Mouse (Mus musculus): ENCODE data around the gene Fmnl2.

Gene Fmnl2

GRCm38 (mm10) chr2:52857611-52858528 is at the start of gene Fmnl2:
Gene Fmnl2, plus strand, starts transcription at chr2:52857860.
- DNase-seq (ENCODE audit: low spot score): no peak

GRCm38 (mm10) chr2:52809988-52810387 is 47.7 kb upstream of the Fmnl2 start:
- no peak for DNase-seq (ENCODE audit: low spot score)

DNA sequence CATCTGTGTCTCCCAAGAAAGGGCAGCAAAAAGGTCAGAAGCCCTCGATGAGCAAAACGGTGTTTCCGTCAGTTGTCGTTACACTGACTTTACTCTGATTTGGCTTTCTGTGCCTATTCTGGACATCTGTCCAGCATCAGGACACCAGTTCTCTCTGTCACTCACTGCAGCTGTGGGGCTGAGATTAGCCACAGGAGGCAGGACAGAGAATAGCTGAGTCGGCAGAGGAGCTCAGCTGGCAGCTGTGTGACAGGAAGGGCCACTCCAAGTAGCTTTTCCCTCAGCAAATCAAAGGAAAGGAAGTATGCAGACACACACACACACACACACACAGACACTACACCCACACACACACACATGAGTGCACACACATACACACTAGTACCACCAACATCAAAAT is 46.0 kb upstream of the Fmnl2 start:
- no peak for DNase-seq (ENCODE audit: low spot score)

GRCm38 (mm10) chr2:52817341-52817740 is 40.3 kb upstream of the Fmnl2 start:
- DNase-seq (ENCODE audit: low spot score): no peak

GRCm38 (mm10) chr2:52818944-52819343 is 38.7 kb upstream of the Fmnl2 start:
- no peak for DNase-seq (ENCODE audit: low spot score)

GRCm38 (mm10) chr2:52822214-52822613 is 35.4 kb upstream of the Fmnl2 start:
- DNase-seq (ENCODE audit: low spot score): no peak

DNA sequence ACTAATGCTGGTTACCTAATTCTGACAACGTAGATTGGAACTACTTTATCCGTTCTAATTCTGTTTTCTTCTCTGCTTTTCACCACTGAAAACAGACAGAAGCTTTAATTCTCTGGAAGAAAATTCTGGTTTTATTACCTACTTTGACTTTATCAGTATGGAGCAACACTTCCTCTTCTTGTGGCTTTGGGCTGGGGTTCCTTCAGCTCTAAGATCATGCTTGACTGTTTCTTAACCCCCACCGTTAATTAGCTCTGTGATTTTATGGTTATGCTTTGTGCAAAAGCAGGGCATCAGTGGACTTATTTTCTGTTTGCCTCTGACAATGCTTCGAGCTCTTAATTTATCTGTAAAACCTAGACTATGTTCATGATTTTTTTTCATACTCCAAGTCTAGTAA is 29.6 kb upstream of the Fmnl2 start:
- DNase-seq (ENCODE audit: low spot score): no peak

DNA sequence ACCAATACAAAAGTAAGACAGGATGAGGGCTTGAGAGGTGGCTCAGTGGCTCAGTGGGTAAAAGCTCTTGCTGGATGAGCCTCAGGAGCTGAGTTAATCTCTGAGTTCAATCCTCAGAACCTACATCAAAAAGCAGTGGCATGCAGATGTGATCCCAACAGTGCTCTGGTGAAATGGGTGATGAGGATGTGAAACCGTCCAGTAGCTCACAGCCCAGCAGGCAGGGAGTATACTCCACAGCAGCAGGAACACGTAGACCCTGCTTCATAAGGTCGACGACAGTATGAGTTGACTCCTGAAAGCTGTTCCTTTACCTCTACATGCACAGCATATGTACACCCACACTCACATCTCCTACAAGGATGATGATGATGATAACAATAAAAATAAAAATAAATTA is 27.1 kb upstream of the Fmnl2 start:
- no peak for DNase-seq (ENCODE audit: low spot score)

- no peak for DNase-seq (ENCODE audit: low spot score)
Observed at GRCm38 (mm10) chr2:52831585-52831984, 26.1 kb upstream of the Fmnl2 start.

DNA sequence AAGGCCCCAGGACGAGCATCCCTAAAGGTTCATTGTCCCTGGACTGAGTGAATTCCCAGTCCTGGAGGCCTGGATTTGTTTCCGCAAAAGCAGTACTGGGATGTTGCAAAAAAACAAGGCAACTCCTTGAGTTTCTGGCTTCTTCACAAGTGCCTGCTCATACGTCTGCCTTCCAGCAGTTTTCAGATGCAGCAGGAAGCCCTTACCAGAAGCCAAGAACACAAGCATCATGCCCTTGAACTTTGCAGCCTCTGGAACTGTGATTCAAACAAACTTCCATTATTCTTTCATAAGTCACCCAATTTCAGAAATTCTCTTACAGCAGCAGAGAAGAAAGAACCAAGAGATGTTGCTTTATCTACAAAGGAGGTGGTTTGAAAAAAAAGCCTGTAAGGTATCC is 21.9 kb upstream of the Fmnl2 start:
- DNase-seq (ENCODE audit: low spot score): no peak

DNA sequence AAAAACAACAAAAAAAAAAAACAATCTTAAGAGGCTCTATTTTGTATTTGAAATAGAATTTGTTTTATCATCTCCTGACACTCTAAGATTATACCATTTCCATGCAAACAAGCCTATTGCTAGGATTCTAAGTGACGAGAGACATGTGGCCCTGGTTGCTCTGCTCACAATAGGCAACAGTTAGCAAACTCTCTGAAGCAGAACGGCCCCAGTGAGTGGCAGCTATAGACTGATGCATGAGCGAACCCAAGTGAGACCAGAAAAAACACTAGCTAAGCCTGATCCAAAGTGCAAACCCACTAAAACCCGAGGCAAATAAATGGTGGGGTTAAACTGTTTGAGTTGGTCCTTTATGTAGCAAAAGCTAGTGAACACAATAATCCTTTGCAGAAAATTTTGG is 18.6 kb upstream of the Fmnl2 start:
- no peak for DNase-seq (ENCODE audit: low spot score)

DNA sequence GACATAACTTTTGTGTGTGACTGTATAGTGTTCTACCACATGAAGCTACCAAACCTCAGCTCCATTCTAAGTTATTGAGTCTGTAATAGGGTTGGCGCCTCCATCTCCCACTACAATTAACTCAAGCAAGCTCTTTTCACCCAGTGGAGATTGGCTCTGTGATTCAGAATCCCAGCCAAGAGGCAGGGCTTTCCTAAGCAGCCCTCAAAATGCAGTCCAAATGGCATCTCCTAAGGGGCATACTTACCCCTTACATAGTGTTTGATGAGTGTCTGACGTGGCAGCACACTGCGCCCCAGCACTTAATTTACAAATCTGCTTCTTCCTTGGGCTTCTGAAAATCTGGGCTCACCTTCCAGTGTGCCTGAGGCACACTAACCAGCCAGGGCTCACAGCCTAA is 17.8 kb upstream of the Fmnl2 start:
- no peak for DNase-seq (ENCODE audit: low spot score)

GRCm38 (mm10) chr2:52843861-52844260 is 13.8 kb upstream of the Fmnl2 start:
- DNase-seq (ENCODE audit: low spot score): no peak

DNA sequence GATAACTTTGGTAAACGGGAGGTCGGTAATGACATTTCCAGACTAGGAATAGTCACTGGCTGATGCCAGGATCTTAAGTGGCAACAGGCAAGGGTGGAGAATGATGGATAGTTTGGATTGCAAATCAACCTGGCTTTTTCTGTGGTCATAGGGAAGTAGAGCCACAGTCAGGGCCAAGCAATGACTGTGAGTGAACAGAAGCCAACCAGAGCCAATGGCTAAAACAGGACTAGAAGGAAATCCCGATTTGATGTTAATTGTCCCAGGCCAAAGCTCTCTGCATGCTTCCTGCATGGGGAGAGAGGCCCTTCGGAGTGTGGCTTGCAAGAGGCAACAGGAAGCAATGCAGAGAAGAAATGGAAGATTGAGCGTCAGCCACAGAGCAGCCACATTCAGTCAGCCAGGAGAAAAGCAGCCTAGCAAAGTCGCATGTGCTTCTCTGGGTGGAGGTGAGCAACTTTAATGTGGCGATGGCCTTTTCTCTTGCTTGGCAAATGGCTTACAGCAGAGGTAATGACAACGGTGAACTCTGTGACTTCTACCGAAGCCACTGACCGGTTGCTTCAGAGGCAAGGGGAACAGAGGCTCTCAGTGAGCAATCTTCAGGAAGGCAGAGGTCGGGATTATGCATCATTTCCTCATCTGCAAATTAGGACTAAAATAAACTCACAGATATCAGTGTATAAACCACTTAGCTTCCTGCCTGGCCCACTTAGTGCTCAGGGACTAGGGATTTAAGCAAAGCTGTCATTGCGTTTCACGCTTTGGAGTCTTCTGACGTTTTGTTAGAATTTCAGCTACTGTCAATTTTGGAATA is 12.5 kb upstream of the Fmnl2 start:
- no peak for DNase-seq (ENCODE audit: low spot score)

- no peak for DNase-seq (ENCODE audit: low spot score)
Observed at GRCm38 (mm10) chr2:52846506-52846905, 11.2 kb upstream of the Fmnl2 start.

- DNase-seq (ENCODE audit: low spot score): no peak
Observed at GRCm38 (mm10) chr2:52849092-52849491, 8.6 kb upstream of the Fmnl2 start.

GRCm38 (mm10) chr2:52858529-52859465 is 1.1 kb downstream of the Fmnl2 start:
- no peak for DNase-seq (ENCODE audit: low spot score)

- no peak for DNase-seq (ENCODE audit: low spot score)
Observed at GRCm38 (mm10) chr2:52859466-52859840, 1.8 kb downstream of the Fmnl2 start.

GRCm38 (mm10) chr2:52860111-52860775 is 2.6 kb downstream of the Fmnl2 start:
- DNase-seq (ENCODE audit: low spot score): no peak

DNA sequence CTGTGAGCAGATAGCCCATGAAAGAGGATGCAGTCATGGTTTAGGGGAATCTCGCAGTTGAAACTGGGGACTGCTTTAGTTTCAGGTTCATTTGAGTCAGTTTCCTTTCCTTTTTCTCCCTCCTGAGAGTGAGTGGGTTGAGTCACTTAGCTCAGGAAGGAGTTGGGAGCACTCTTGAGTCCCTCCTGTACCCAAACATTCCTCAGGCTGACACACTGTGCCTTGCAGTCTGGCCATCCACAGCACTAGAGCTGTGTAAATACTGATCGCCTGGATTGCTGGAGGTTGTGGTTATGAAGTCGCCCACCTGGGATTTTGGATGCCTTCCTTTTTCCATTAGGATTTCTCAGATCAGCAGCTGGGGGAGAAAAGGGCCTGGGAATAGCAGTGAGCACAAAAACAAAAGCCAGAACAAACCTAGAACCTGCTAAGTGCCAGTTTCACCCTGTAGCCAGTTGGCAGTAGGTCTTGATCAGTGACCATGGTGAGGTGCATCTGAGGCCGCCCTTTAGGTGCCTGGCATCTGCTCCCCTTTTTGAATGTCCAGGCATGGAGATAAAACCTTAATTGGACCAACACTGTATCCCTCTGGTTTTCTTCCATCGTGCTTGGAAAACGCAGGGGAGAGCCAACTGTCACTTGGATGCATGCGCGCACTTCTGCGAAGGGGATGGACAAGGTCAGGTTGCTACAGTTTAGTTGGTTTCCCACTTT is 4.5 kb downstream of the Fmnl2 start:
- DNase-seq (ENCODE audit: low spot score): no peak

- no peak for DNase-seq (ENCODE audit: low spot score)
Observed at GRCm38 (mm10) chr2:52862760-52863124, 5.1 kb downstream of the Fmnl2 start.
